Mouse (Mus musculus): Measurements from ENCODE around the gene Utp4. TPM values are rescaled to one million over a fixed set of nuclear protein-coding genes. Genes with fewer than 3 reads are reported as not detected.
"Not testable (repeated sequence)": the region's sequence is repeated elsewhere in the genome, so short reads cannot be mapped to it uniquely, and the experiment has no call there.

Utp4 gene
- polyA plus RNA-seq, 1 experiment from 2014 or later = 39.6 TPM

- Histone ChIP-seq H3K9ac (ENCODE audit: low read length) (no peak overlapping the region), H3K27me3 (ENCODE audit: control insufficient read depth, insufficient read depth, low read length) (no peaks in the 10 kb centered on the region), H3K36me3 (ENCODE audit: control insufficient read depth, insufficient read depth, low read length) (peaks cover 15% of the 10 kb centered on the region), H3K4me1 (ENCODE audit: control insufficient read depth in 2 of 2, insufficient read depth in 2 of 2, low read length in 2 of 2) (peaks cover under 1 to 6% of the 10 kb centered on the region in 2 experiments; a peak in 3 of 4 replicates), H3K27ac (replicated peaks in 1 of 2; ENCODE audit: control insufficient read depth in 1 of 2, insufficient read depth in 1 of 2, low read depth in 2 of 2, low read length in 2 of 2) (no peak overlapping the region), H3K9me3 (ENCODE audit: control insufficient read depth, low read length) (no peaks in the 10 kb centered on the region), H3K4me3 (ENCODE audit: control insufficient read depth in 1 of 2, insufficient read depth in 1 of 2, low read depth in 1 of 2, low read length in 2 of 2) (no peak overlapping the region), H3K4me2 (ENCODE audit: low read length) (no peak overlapping the region)
- WGBS = 58% methylated on average over 4 of the region's 4 CpGs
- ATAC-seq (ENCODE audit: insufficient number of reproducible peaks, insufficient read depth, low FRiP score, low read depth) = no peak
Observed at GRCm38 (mm10) chr8:106927247-106927646, 33.8 kb downstream of the Utp4 start.

GRCm38 (mm10) chr8:106928182-106928581 is 34.7 kb downstream of the Utp4 start:
- not testable (repeated sequence) for H3K9me3 ChIP-seq (ENCODE audit: control insufficient read depth, low read length); H3K27ac ChIP-seq (replicated peaks in 1 of 2; ENCODE audit: control insufficient read depth in 1 of 2, insufficient read depth in 1 of 2, low read depth in 2 of 2, low read length in 2 of 2); H3K4me2 ChIP-seq (ENCODE audit: low read length); H3K9ac ChIP-seq (ENCODE audit: low read length); H3K36me3 ChIP-seq (ENCODE audit: control insufficient read depth, insufficient read depth, low read length); H3K27me3 ChIP-seq (ENCODE audit: control insufficient read depth, insufficient read depth, low read length); ATAC-seq (ENCODE audit: insufficient number of reproducible peaks, insufficient read depth, low FRiP score, low read depth); H3K4me3 ChIP-seq (ENCODE audit: control insufficient read depth in 1 of 2, insufficient read depth in 1 of 2, low read depth in 1 of 2, low read length in 2 of 2)
- peaks cover 7 to 13% of the 10 kb centered on the region in 2 experiments; a peak in 3 of 4 replicates for H3K4me1 ChIP-seq (ENCODE audit: control insufficient read depth in 2 of 2, insufficient read depth in 2 of 2, low read length in 2 of 2)
- WGBS = 93% methylated on average over 10 of the region's 11 CpGs

GRCm38 (mm10) chr8:106929155-106929913 is 35.9 kb downstream of the Utp4 start:
- Histone ChIP-seq H3K9me3 (ENCODE audit: control insufficient read depth, low read length) (no peaks in the 10 kb centered on the region), H3K4me2 (ENCODE audit: low read length) (no peak overlapping the region), H3K27ac (replicated peaks in 1 of 2; ENCODE audit: control insufficient read depth in 1 of 2, insufficient read depth in 1 of 2, low read depth in 2 of 2, low read length in 2 of 2) (peak overlapping the region; percentile 35 to 44; a peak in 3 of 4 replicates), H3K4me3 (ENCODE audit: control insufficient read depth in 1 of 2, insufficient read depth in 1 of 2, low read depth in 1 of 2, low read length in 2 of 2) (no peak overlapping the region), H3K4me1 (ENCODE audit: control insufficient read depth in 2 of 2, insufficient read depth in 2 of 2, low read length in 2 of 2) (peaks cover 7 to 13% of the 10 kb centered on the region in 2 experiments; a peak in 3 of 4 replicates), H3K36me3 (ENCODE audit: control insufficient read depth, insufficient read depth, low read length) (no peaks in the 10 kb centered on the region), H3K9ac (ENCODE audit: low read length) (no peak overlapping the region), H3K27me3 (ENCODE audit: control insufficient read depth, insufficient read depth, low read length) (no peaks in the 10 kb centered on the region)
- WGBS = 64% methylated on average over 6 of the region's 6 CpGs
- no peak for ATAC-seq (ENCODE audit: insufficient number of reproducible peaks, insufficient read depth, low FRiP score, low read depth)

- 0 out of 4 replicates have a peak overlapping the region, but pooled peaks of 1 of the 2 experiments have one; percentile 0 for H3K27ac ChIP-seq (replicated peaks in 1 of 2; ENCODE audit: control insufficient read depth in 1 of 2, insufficient read depth in 1 of 2, low read depth in 2 of 2, low read length in 2 of 2)
- peaks cover 7 to 9% of the 10 kb centered on the region in 2 experiments; a peak in 3 of 4 replicates for H3K4me1 ChIP-seq (ENCODE audit: control insufficient read depth in 2 of 2, insufficient read depth in 2 of 2, low read length in 2 of 2)
- H3K27me3 ChIP-seq (ENCODE audit: control insufficient read depth, insufficient read depth, low read length) = no peaks in the 10 kb centered on the region
- H3K9ac ChIP-seq (ENCODE audit: low read length) = no peak overlapping the region
- no peaks in the 10 kb centered on the region for H3K36me3 ChIP-seq (ENCODE audit: control insufficient read depth, insufficient read depth, low read length)
- WGBS = 86% methylated on average over 5 of the region's 5 CpGs
- ATAC-seq (ENCODE audit: insufficient number of reproducible peaks, insufficient read depth, low FRiP score, low read depth) = no peak
- no peak overlapping the region for H3K4me2 ChIP-seq (ENCODE audit: low read length)
- H3K9me3 ChIP-seq (ENCODE audit: control insufficient read depth, low read length) = no peaks in the 10 kb centered on the region
- H3K4me3 ChIP-seq (ENCODE audit: control insufficient read depth in 1 of 2, insufficient read depth in 1 of 2, low read depth in 1 of 2, low read length in 2 of 2) = no peak overlapping the region
Observed at GRCm38 (mm10) chr8:106929921-106930320, 36.5 kb downstream of the Utp4 start.

GRCm38 (mm10) chr8:106932376-106933065 is 39.1 kb downstream of the Utp4 start:
- H3K36me3 ChIP-seq (ENCODE audit: control insufficient read depth, insufficient read depth, low read length) = no peaks in the 10 kb centered on the region
- H3K9me3 ChIP-seq (ENCODE audit: control insufficient read depth, low read length) = no peaks in the 10 kb centered on the region
- 12% methylated on average over 22 of the region's 22 CpGs for WGBS
- no peak for ATAC-seq (ENCODE audit: insufficient number of reproducible peaks, insufficient read depth, low FRiP score, low read depth)
- peak overlapping the region; percentile 48 for H3K9ac ChIP-seq (ENCODE audit: low read length)
- no peaks in the 10 kb centered on the region for H3K27me3 ChIP-seq (ENCODE audit: control insufficient read depth, insufficient read depth, low read length)
- H3K4me3 ChIP-seq (ENCODE audit: control insufficient read depth in 1 of 2, insufficient read depth in 1 of 2, low read depth in 1 of 2, low read length in 2 of 2) = peak overlapping the region; percentile 16 to 24
- peak overlapping the region; percentile 68 for H3K4me2 ChIP-seq (ENCODE audit: low read length)
- peaks cover 7 to 13% of the 10 kb centered on the region in 2 experiments for H3K4me1 ChIP-seq (ENCODE audit: control insufficient read depth in 2 of 2, insufficient read depth in 2 of 2, low read length in 2 of 2)
- 0 out of 4 replicates have a peak overlapping the region, but pooled peaks of 1 of the 2 experiments have one; percentile 9 for H3K27ac ChIP-seq (replicated peaks in 1 of 2; ENCODE audit: control insufficient read depth in 1 of 2, insufficient read depth in 1 of 2, low read depth in 2 of 2, low read length in 2 of 2)

- no peaks in the 10 kb centered on the region for H3K27me3 ChIP-seq (ENCODE audit: control insufficient read depth, insufficient read depth, low read length)
Observed at GRCm38 (mm10) chr8:106933506-106934143, 40.2 kb downstream of the Utp4 start.

GRCm38 (mm10) chr8:106934226-106934977 is 41.0 kb downstream of the Utp4 start:
- Histone ChIP-seq H3K4me1 (ENCODE audit: control insufficient read depth in 2 of 2, insufficient read depth in 2 of 2, low read length in 2 of 2) (peaks cover 8 to 21% of the 10 kb centered on the region in 2 experiments), H3K9me3 (ENCODE audit: control insufficient read depth, low read length) (no peaks in the 10 kb centered on the region), H3K9ac (ENCODE audit: low read length) (no peak overlapping the region), H3K36me3 (ENCODE audit: control insufficient read depth, insufficient read depth, low read length) (no peaks in the 10 kb centered on the region), H3K4me2 (ENCODE audit: low read length) (no peak overlapping the region), H3K27me3 (ENCODE audit: control insufficient read depth, insufficient read depth, low read length) (no peaks in the 10 kb centered on the region), H3K4me3 (ENCODE audit: control insufficient read depth in 1 of 2, insufficient read depth in 1 of 2, low read depth in 1 of 2, low read length in 2 of 2) (no peak overlapping the region), H3K27ac (replicated peaks in 1 of 2; ENCODE audit: control insufficient read depth in 1 of 2, insufficient read depth in 1 of 2, low read depth in 2 of 2, low read length in 2 of 2) (no peak overlapping the region)
- ATAC-seq (ENCODE audit: insufficient number of reproducible peaks, insufficient read depth, low FRiP score, low read depth) = no peak
- 79% methylated on average over 15 of the region's 16 CpGs for WGBS

More at GRCm38 (mm10) chr8:106933506-106934143, 40.2 kb downstream of the Utp4 start:
- Histone ChIP-seq H3K36me3 (ENCODE audit: control insufficient read depth, insufficient read depth, low read length) (no peaks in the 10 kb centered on the region), H3K27ac (replicated peaks in 1 of 2; ENCODE audit: control insufficient read depth in 1 of 2, insufficient read depth in 1 of 2, low read depth in 2 of 2, low read length in 2 of 2) (no peak overlapping the region), H3K9me3 (ENCODE audit: control insufficient read depth, low read length) (no peaks in the 10 kb centered on the region), H3K9ac (ENCODE audit: low read length) (no peak overlapping the region), H3K4me3 (ENCODE audit: control insufficient read depth in 1 of 2, insufficient read depth in 1 of 2, low read depth in 1 of 2, low read length in 2 of 2) (no peak overlapping the region), H3K4me2 (ENCODE audit: low read length) (no peak overlapping the region), H3K4me1 (ENCODE audit: control insufficient read depth in 2 of 2, insufficient read depth in 2 of 2, low read length in 2 of 2) (peaks cover 8 to 21% of the 10 kb centered on the region in 2 experiments)
- no peak for ATAC-seq (ENCODE audit: insufficient number of reproducible peaks, insufficient read depth, low FRiP score, low read depth)
- 89% methylated on average over 4 of the region's 4 CpGs for WGBS
